Mouse (Mus musculus): ENCODE data around the gene Smg1. TPM values are rescaled to one million over a fixed set of nuclear protein-coding genes. Genes with fewer than 3 reads are reported as not detected.

Gene Smg1
- polyA plus RNA-seq, 1 experiment from 2014 or later = 20.4 TPM

- H3K4me2 ChIP-seq (ENCODE audit: low read depth, severe bottlenecking) = no peak overlapping the region
- no peak for ATAC-seq (ENCODE audit: insufficient number of reproducible peaks, low FRiP score, low TSS enrichment, low read depth)
- peaks cover 27% of the 10 kb centered on the region for H3K36me3 ChIP-seq (ENCODE audit: control insufficient read depth, insufficient read depth, low read length)
- DNase-seq (ENCODE audit: low spot score) = peak; percentile 24
- no peaks in the 10 kb centered on the region; the same call in 1 of the 2 replicates for H3K4me1 ChIP-seq (ENCODE audit: control insufficient read depth, insufficient read depth, low read length)
- WGBS = 43% methylated on average over 5 of the region's 5 CpGs
- no peaks in the 10 kb centered on the region for H3K9me3 ChIP-seq (ENCODE audit: control insufficient read depth, low read length)
- no peaks in the 10 kb centered on the region for H3K27me3 ChIP-seq (ENCODE audit: control insufficient read depth, insufficient read depth, low read length)
- H3K4me3 ChIP-seq (ENCODE audit: low read depth, low read length) = no peak overlapping the region
- no peak overlapping the region for H3K27ac ChIP-seq (replicated peaks; ENCODE audit: low read depth, low read length)
- no peak overlapping the region for H3K9ac ChIP-seq (ENCODE audit: low read length)
Measured at GRCm38 (mm10) chr7:118103462-118104379, 139.7 kb downstream of the Smg1 start.

- ATAC-seq (ENCODE audit: insufficient number of reproducible peaks, low FRiP score, low TSS enrichment, low read depth) = peak; percentile 63; the same call in 1 of the 2 replicates
- WGBS = 39% methylated on average over 4 of the region's 4 CpGs
- H3K27me3 ChIP-seq (ENCODE audit: control insufficient read depth, insufficient read depth, low read length) = no peaks in the 10 kb centered on the region
Measured at GRCm38 (mm10) chr7:118102678-118103461, 140.6 kb downstream of the Smg1 start.

GRCm38 (mm10) chr7:118102231-118102630 lies 141.2 kb downstream of the Smg1 start:
- ATAC-seq (ENCODE audit: insufficient number of reproducible peaks, low FRiP score, low TSS enrichment, low read depth) = 0 out of 2 replicates have a peak, but pooled peaks have one; percentile 14
- H3K27me3 ChIP-seq (ENCODE audit: control insufficient read depth, insufficient read depth, low read length) = no peaks in the 10 kb centered on the region
- H3K4me3 ChIP-seq (ENCODE audit: low read depth, low read length) = no peak overlapping the region
- no peaks in the 10 kb centered on the region; the same call in 1 of the 2 replicates for H3K4me1 ChIP-seq (ENCODE audit: control insufficient read depth, insufficient read depth, low read length)
- peak; percentile 44 for DNase-seq (ENCODE audit: low spot score)
- H3K9me3 ChIP-seq (ENCODE audit: control insufficient read depth, low read length) = no peaks in the 10 kb centered on the region
- no peak overlapping the region for H3K9ac ChIP-seq (ENCODE audit: low read length)
- no peak overlapping the region for H3K4me2 ChIP-seq (ENCODE audit: low read depth, severe bottlenecking)
- H3K36me3 ChIP-seq (ENCODE audit: control insufficient read depth, insufficient read depth, low read length) = peaks cover 14% of the 10 kb centered on the region
- 53% methylated on average over 4 of the region's 4 CpGs for WGBS
- H3K27ac ChIP-seq (replicated peaks; ENCODE audit: low read depth, low read length) = no peak overlapping the region

More at GRCm38 (mm10) chr7:118102678-118103461, 140.6 kb downstream of the Smg1 start:
- H3K27ac ChIP-seq (replicated peaks; ENCODE audit: low read depth, low read length) = peak overlapping the region; percentile 30; the same call in 1 of the 2 replicates
- no peak overlapping the region for H3K4me3 ChIP-seq (ENCODE audit: low read depth, low read length)
- peak; percentile 47 for DNase-seq (ENCODE audit: low spot score)
- no peak overlapping the region for H3K4me2 ChIP-seq (ENCODE audit: low read depth, severe bottlenecking)
- no peaks in the 10 kb centered on the region; the same call in 1 of the 2 replicates for H3K4me1 ChIP-seq (ENCODE audit: control insufficient read depth, insufficient read depth, low read length)
- peaks cover 20% of the 10 kb centered on the region for H3K36me3 ChIP-seq (ENCODE audit: control insufficient read depth, insufficient read depth, low read length)
- H3K9me3 ChIP-seq (ENCODE audit: control insufficient read depth, low read length) = no peaks in the 10 kb centered on the region
- no peak overlapping the region for H3K9ac ChIP-seq (ENCODE audit: low read length)

DNA sequence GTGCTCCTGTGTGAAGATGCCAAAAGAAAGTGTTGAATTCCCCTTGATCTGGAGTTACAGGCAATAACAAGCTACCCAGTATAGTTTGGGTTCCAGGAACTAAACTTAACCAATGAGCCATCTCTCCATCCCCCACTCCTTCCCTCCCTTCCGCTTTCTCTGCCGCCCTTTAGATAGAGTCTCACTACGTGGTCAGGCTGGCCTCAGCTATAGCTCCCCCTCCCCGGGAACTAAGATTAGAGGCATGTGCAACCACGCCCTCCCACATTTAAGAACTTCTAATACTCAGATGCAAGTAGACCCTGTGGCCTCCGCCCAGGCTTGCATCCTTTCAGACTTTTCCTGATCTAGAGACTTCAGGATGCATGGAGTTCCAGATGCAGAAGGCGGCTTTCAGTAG lies 145.9 kb downstream of the Smg1 start:
- H3K4me2 ChIP-seq (ENCODE audit: low read depth, severe bottlenecking) = no peak overlapping the region
- no peak overlapping the region for H3K9ac ChIP-seq (ENCODE audit: low read length)
- H3K4me3 ChIP-seq (ENCODE audit: low read depth, low read length) = no peak overlapping the region
- 75% methylated on average over 7 of the region's 7 CpGs for WGBS
- no peaks in the 10 kb centered on the region for H3K9me3 ChIP-seq (ENCODE audit: control insufficient read depth, low read length)
- no peaks in the 10 kb centered on the region for H3K27me3 ChIP-seq (ENCODE audit: control insufficient read depth, insufficient read depth, low read length)
- no peak for ATAC-seq (ENCODE audit: insufficient number of reproducible peaks, low FRiP score, low TSS enrichment, low read depth)
- no peaks in the 10 kb centered on the region for H3K4me1 ChIP-seq (ENCODE audit: control insufficient read depth, insufficient read depth, low read length)
- DNase-seq (ENCODE audit: low spot score) = no peak
- H3K27ac ChIP-seq (replicated peaks; ENCODE audit: low read depth, low read length) = no peak overlapping the region
- no peaks in the 10 kb centered on the region for H3K36me3 ChIP-seq (ENCODE audit: control insufficient read depth, insufficient read depth, low read length)

Other genes starting within 250 kb of the Smg1 start
- 782 and 811 TPM in 2 replicates for gene Rps15a, start 127.5 kb downstream of the Smg1 start, polyA plus RNA-seq (2014; fragmentation: Nextera tagmentation; extraction: Ambion mirVana)
- 408 and 423 TPM in 2 replicates for gene Arl6ip1, start 114.0 kb downstream of the Smg1 start, polyA plus RNA-seq (2014; fragmentation: Nextera tagmentation; extraction: Ambion mirVana)
- gene Syt17, start 204.6 kb upstream of the Smg1 start, polyA plus RNA-seq (2014; fragmentation: Nextera tagmentation; extraction: Ambion mirVana) = 1.1 and 1.5 TPM in 2 replicates
- gene Itpripl2, start 248.3 kb upstream of the Smg1 start, polyA plus RNA-seq (2014; fragmentation: Nextera tagmentation; extraction: Ambion mirVana) = 1.3 TPM in 2 replicates